Mouse (Mus musculus) lung, adult 2 months (tissue): Measurements from ENCODE around the gene Mafg.

Experiments
- CTCF ChIP-seq: fragments of 200-500 bp; IDR thresholded peaks from 2 replicates; pipeline ENCODE4 v1.5.1; 2011; ENCODE audit warnings: mild to moderate bottlenecking, low read length, control low read depth; ENCODE audit not compliant: insufficient read depth
- POLR2A ChIP-seq: fragments of 200-500 bp; IDR thresholded peaks from 2 replicates; pipeline ENCODE4 v1.6.1; 2011; ENCODE audit warnings: low read depth, mild to moderate bottlenecking, control low read depth, low read length, borderline replicate concordance; ENCODE audit errors: extremely low read depth

DNA sequence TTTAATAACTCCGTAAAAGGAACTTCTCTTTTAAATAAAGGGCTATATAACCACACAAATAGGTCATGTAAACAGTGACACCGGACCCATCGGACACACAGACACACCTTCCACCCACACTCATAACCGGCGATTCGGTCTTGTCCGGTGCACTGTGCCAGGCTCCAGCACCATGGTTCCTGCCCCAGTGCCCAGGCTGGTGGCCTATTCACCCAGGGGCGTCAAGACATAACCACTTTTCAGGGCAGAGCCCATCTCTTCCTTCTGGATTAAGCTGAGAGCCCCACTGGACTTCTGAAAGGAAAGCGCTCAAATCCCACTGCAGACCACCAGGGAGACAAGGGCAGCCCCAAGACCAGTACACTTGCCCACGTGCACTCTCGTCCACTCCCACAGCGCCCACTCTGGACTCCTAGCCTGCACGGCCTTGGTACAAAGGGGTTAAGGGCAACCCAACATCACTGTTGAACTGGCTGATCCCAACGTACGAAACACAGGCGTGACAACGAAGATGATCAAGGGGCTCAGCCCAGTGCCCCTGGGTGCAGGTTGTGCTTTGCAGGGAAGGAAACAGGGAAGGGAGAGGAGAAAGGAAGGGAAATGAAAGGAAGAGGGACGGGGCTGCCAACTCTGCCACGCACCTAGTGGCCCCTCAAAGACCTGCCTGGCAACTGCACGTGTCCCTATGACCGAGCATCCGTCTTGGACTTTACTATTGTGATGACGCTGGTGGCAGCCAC is 4.6 kb downstream of the Mafg start:
- TF ChIP-seq CTCF (no peak), POLR2A (no peak)
